Mouse (Mus musculus) lung, postnatal 0 days (tissue): ENCODE data around the gene Ect2.

ENCODE experiments used
- CTCF ChIP-seq: IDR thresholded peaks from 2 replicates; pipeline ENCODE4 v1.5.1; 2016; ENCODE audit warnings: antibody characterized with exemption, mild to moderate bottlenecking
- EP300 ChIP-seq: IDR thresholded peaks from 2 replicates; pipeline ENCODE4 v1.6.1; 2016; ENCODE audit warnings: antibody characterized with exemption, mild to moderate bottlenecking, control low read depth

DNA sequence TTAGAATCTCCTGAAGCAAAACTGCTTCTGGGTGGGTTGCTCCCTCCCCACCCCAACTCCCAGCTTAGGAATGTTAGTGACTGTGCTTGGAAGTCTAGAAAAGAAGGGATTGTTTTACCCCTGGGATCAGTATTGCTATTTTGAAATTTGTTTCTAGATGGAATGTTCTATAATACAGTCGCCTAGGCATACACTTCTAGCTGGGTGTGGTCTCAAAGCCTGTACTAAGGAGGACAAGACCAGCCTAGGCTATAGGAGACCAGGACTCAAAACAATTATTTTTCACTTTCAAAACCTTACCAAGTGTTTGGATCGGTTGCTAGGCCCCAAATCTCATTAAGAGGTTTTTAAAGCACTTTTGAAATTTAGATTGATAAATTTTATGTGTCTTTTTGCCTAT lies 602 bp upstream of the Ect2 start:
- TF ChIP-seq CTCF (no peak), EP300 (no peak; the same call in 1 of the 2 replicates)
